Comparison of ENCODE assay signal across 8 mouse cellular contexts in genomic region chr7:35545881-35546280, GRCm38 (mm10). TPM values are rescaled to one million over a fixed set of nuclear protein-coding genes. Genes with fewer than 3 reads are reported as not detected.
DNase-seq lines count a peak whose midpoint lies in the region; ATAC-seq and TF ChIP-seq lines count a peak whose summit lies in the region.

No protein-coding gene starts in this region.

- no peak overlapping the region for H3K4me2 ChIP-seq in forebrain, embryonic 11.5 days (ENCODE audit: low read depth, low read length, severe bottlenecking)
- no peak overlapping the region for H3K4me2 ChIP-seq in forebrain, embryonic 15.5 days (replicated peaks)
- no peak overlapping the region for H3K4me2 ChIP-seq in heart, embryonic 16.5 days (ENCODE audit: low read depth, low read length)
- no peak overlapping the region for H3K4me2 ChIP-seq in lung, embryonic 14.5 days

- peak; percentile 70 for DNase-seq in forebrain, embryonic 11.5 days (ENCODE audit: low spot score)
- peak; percentile 55 to 86 for DNase-seq in adrenal gland, adult (ENCODE audit: inconsistent age in 2 of 2, low spot score in 1 of 2)
- peak; percentile 91 for DNase-seq in embryo, embryonic 10 days (ENCODE audit: low spot score)
- peak; percentile 63 for DNase-seq in layer of hippocampus, adult 9-10 months (ENCODE audit: low spot score)
- DNase-seq in lung, embryonic 14.5 days = peak; percentile 89
- peak; percentile 64 for DNase-seq in right cerebral cortex, adult 18-20 months

- no peak overlapping the region for H3K4me3 ChIP-seq in forebrain, embryonic 11.5 days (ENCODE audit: low read depth, low read length)
- no peak overlapping the region for H3K4me3 ChIP-seq in forebrain, embryonic 15.5 days
- H3K4me3 ChIP-seq in heart, embryonic 16.5 days (ENCODE audit: low read length) = no peak overlapping the region
- no peak overlapping the region for H3K4me3 ChIP-seq in lung, embryonic 14.5 days (ENCODE audit: low read depth, low read length)

- no peak overlapping the region for H3K27ac ChIP-seq in forebrain, embryonic 11.5 days (ENCODE audit: low read depth, low read length)
- no peak overlapping the region for H3K27ac ChIP-seq in forebrain, embryonic 15.5 days (replicated peaks)
- no peak overlapping the region for H3K27ac ChIP-seq in heart, embryonic 16.5 days (ENCODE audit: low read length)
- no peak overlapping the region for H3K27ac ChIP-seq in lung, embryonic 14.5 days (ENCODE audit: low read depth)

- H3K9me3 ChIP-seq in forebrain, embryonic 11.5 days (ENCODE audit: control insufficient read depth, low read length) = no peaks in the 10 kb centered on the region
- no peaks in the 10 kb centered on the region for H3K9me3 ChIP-seq in forebrain, embryonic 15.5 days
- H3K9me3 ChIP-seq in heart, embryonic 16.5 days (replicated peaks; ENCODE audit: control insufficient read depth, low read length) = 0 out of 2 replicates have a peak, but pooled peaks cover 4% of the 10 kb centered on the region
- no peaks in the 10 kb centered on the region for H3K9me3 ChIP-seq in lung, embryonic 14.5 days (ENCODE audit: low read depth, low read length)

- no peak overlapping the region for H3K9ac ChIP-seq in forebrain, embryonic 11.5 days (ENCODE audit: low read length)
- no peak overlapping the region for H3K9ac ChIP-seq in forebrain, embryonic 15.5 days (replicated peaks)
- H3K9ac ChIP-seq in heart, embryonic 16.5 days (ENCODE audit: low read length) = no peak overlapping the region
- no peak overlapping the region for H3K9ac ChIP-seq in lung, embryonic 14.5 days

- ATAC-seq in forebrain, embryonic 11.5 days (replicated peaks; ENCODE audit: low FRiP score) = no peak
- no peak; the same call in 1 of the 2 replicates for ATAC-seq in forebrain, embryonic 15.5 days (replicated peaks)
- peak; percentile 49; the same call in 1 of the 2 replicates for ATAC-seq in heart, embryonic 16.5 days (replicated peaks; ENCODE audit: extremely low read depth, insufficient read depth, low FRiP score)
- peak; percentile 41; the same call in 1 of the 2 replicates for ATAC-seq in lung, embryonic 14.5 days (ENCODE audit: insufficient read depth)

- TF ChIP-seq CTCF in lung, embryonic 14.5 days (IDR thresholded peaks at IDR 0.05; ENCODE audit: low read depth) = peak; percentile 87

- H3K4me1 ChIP-seq in forebrain, embryonic 11.5 days (replicated peaks; ENCODE audit: control insufficient read depth, insufficient read depth, low read length) = no peaks in the 10 kb centered on the region
- no peaks in the 10 kb centered on the region for H3K4me1 ChIP-seq in forebrain, embryonic 15.5 days
- H3K4me1 ChIP-seq in heart, embryonic 16.5 days (ENCODE audit: control insufficient read depth, insufficient read depth, low read length) = no peaks in the 10 kb centered on the region
- no peaks in the 10 kb centered on the region for H3K4me1 ChIP-seq in lung, embryonic 14.5 days (ENCODE audit: insufficient read depth)

- 35% methylated on average over 4 of the region's 4 CpGs for WGBS in forebrain, embryonic 11.5 days
- WGBS in forebrain, embryonic 15.5 days = 31% methylated on average over 4 of the region's 4 CpGs
- WGBS in heart, embryonic 16.5 days = 27% methylated on average over 4 of the region's 4 CpGs
- 26% methylated on average over 4 of the region's 4 CpGs for WGBS in lung, embryonic 14.5 days

- H3K27me3 ChIP-seq in forebrain, embryonic 11.5 days (ENCODE audit: control insufficient read depth, insufficient read depth, low read length) = no peaks in the 10 kb centered on the region
- no peaks in the 10 kb centered on the region for H3K27me3 ChIP-seq in forebrain, embryonic 15.5 days
- no peaks in the 10 kb centered on the region for H3K27me3 ChIP-seq in heart, embryonic 16.5 days (ENCODE audit: control insufficient read depth, insufficient read depth, low read length)
- no peaks in the 10 kb centered on the region for H3K27me3 ChIP-seq in lung, embryonic 14.5 days (ENCODE audit: insufficient read depth, low read length)

- H3K36me3 ChIP-seq in forebrain, embryonic 11.5 days (ENCODE audit: control insufficient read depth, insufficient read depth, low read length) = peaks cover 3% of the 10 kb centered on the region; the same call in 1 of the 2 replicates
- H3K36me3 ChIP-seq in forebrain, embryonic 15.5 days = peaks cover 35% of the 10 kb centered on the region
- H3K36me3 ChIP-seq in heart, embryonic 16.5 days (ENCODE audit: control insufficient read depth, insufficient read depth) = peaks cover 30% of the 10 kb centered on the region
- peaks cover 24% of the 10 kb centered on the region for H3K36me3 ChIP-seq in lung, embryonic 14.5 days (ENCODE audit: insufficient read depth)

RNA-seq across cellular contexts. Expression of gene Tdrd12, which starts 8.3 kb away (rescaled TPM):
- not detected in 2 replicates for polyA plus RNA-seq in forebrain, embryonic 11.5 days (2014; fragmentation: Nextera tagmentation; extraction: Ambion mirVana)
- 0.43 and 0.51 TPM in 2 replicates for polyA plus RNA-seq in forebrain, embryonic 15.5 days (2015; fragmentation: Nextera tagmentation; extraction: Ambion mirVana)
- polyA plus RNA-seq in heart, embryonic 16.5 days (2015; fragmentation: Nextera tagmentation; extraction: Ambion mirVana) = 1.5 and 1.7 TPM in 2 replicates
- polyA plus RNA-seq in lung, embryonic 14.5 days (2014; fragmentation: Nextera tagmentation; extraction: Ambion mirVana) = 0.30 and 0.75 TPM in 2 replicates

RNA-seq across cellular contexts. Expression of gene Nudt19, which starts 10.2 kb away (rescaled TPM):
- 43.3 and 45.7 TPM in 2 replicates for polyA plus RNA-seq in forebrain, embryonic 11.5 days (2014; fragmentation: Nextera tagmentation; extraction: Ambion mirVana)
- polyA plus RNA-seq in forebrain, embryonic 15.5 days (2015; fragmentation: Nextera tagmentation; extraction: Ambion mirVana) = 97.4 and 97.5 TPM in 2 replicates
- 138 and 142 TPM in 2 replicates for polyA plus RNA-seq in heart, embryonic 16.5 days (2015; fragmentation: Nextera tagmentation; extraction: Ambion mirVana)
- polyA plus RNA-seq in lung, embryonic 14.5 days (2014; fragmentation: Nextera tagmentation; extraction: Ambion mirVana) = 53.9 and 54.9 TPM in 2 replicates

RNA-seq across cellular contexts. Expression of gene Rgs9bp, which starts 39.5 kb away (rescaled TPM):
- polyA plus RNA-seq in forebrain, embryonic 11.5 days (2014; fragmentation: Nextera tagmentation; extraction: Ambion mirVana) = 0.21 and 0.32 TPM in 2 replicates
- polyA plus RNA-seq in forebrain, embryonic 15.5 days (2015; fragmentation: Nextera tagmentation; extraction: Ambion mirVana) = 0.08 and 0.10 TPM in 2 replicates
- polyA plus RNA-seq in heart, embryonic 16.5 days (2015; fragmentation: Nextera tagmentation; extraction: Ambion mirVana) = 0.34 and 0.35 TPM in 2 replicates
- polyA plus RNA-seq in lung, embryonic 14.5 days (2014; fragmentation: Nextera tagmentation; extraction: Ambion mirVana) = 0.24 and 0.36 TPM in 2 replicates

RNA-seq across cellular contexts. Expression of gene Ankrd27, which starts 40.2 kb away (rescaled TPM):
- polyA plus RNA-seq in forebrain, embryonic 11.5 days (2014; fragmentation: Nextera tagmentation; extraction: Ambion mirVana) = 30.5 and 35.9 TPM in 2 replicates
- 30.1 and 32.0 TPM in 2 replicates for polyA plus RNA-seq in forebrain, embryonic 15.5 days (2015; fragmentation: Nextera tagmentation; extraction: Ambion mirVana)
- 20.4 and 22.6 TPM in 2 replicates for polyA plus RNA-seq in heart, embryonic 16.5 days (2015; fragmentation: Nextera tagmentation; extraction: Ambion mirVana)
- 38.1 and 38.8 TPM in 2 replicates for polyA plus RNA-seq in lung, embryonic 14.5 days (2014; fragmentation: Nextera tagmentation; extraction: Ambion mirVana)

Comparison
In these comparisons a context has a peak if more than half of its experiments do, and no peak if none do; other contexts are left out.
1. ATAC-seq: peak in heart, embryonic 16.5 days (single experiment) and lung, embryonic 14.5 days (single experiment); none in forebrain, embryonic 11.5 days (single experiment) and forebrain, embryonic 15.5 days (single experiment).
2. Peak in every context shown above with its lines, with median percentiles within 50 percentile points of each other: DNase-seq.